Mouse (Mus musculus): ENCODE data around the gene Rhoq.
A peak's percentile ranks its signal among the peaks of the same experiment; 100 is the strongest.

GRCm38 (mm10) chr17:87036141-87037073, 73.5 kb downstream of the Rhoq start:
- TF ChIP-seq CTCF (IDR thresholded peaks at IDR 0.05; ENCODE audit: low read depth) (peak; percentile 64), EP300 (IDR thresholded peaks at IDR 0.05; ENCODE audit: low read depth) (no peak)

Data from heart, postnatal 0 days (tissue).